Mouse (Mus musculus) right cerebral cortex, postnatal 4 days (tissue): ENCODE results near the gene Adcy2.

ENCODE experiments used
- DNase-seq: peaks from one replicate; pipeline ENCODE4 v3.0.0-alpha.2; 2022

Gene Adcy2

GRCm38 (mm10) chr13:68815704-68816477 is 183.4 kb downstream of the Adcy2 start:
- DNase-seq: no peak

GRCm38 (mm10) chr13:68811185-68811584 is 188.2 kb downstream of the Adcy2 start:
- DNase-seq: no peak

- peak; percentile 22 for DNase-seq
Observed at GRCm38 (mm10) chr13:68799777-68800176, 199.6 kb downstream of the Adcy2 start.

DNA sequence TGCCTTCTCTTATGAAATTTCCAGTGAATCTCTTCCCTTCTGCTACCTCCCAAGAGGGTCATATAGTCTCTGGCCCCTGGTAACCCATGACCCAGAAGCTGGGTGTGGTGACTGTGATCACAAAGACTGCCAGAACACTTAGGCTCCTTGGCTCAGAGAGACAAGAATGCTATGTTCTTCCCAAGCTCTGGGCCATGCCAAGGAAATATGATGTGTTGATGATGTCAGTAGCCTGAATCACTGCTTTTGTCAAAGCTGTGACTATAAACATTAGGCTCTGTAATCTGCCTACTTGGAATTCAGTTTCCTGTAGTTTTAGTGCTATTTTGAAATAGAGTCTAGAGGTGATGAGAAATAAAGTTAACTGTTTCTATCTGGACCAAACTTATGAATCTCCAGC is 206.1 kb downstream of the Adcy2 start:
- no peak for DNase-seq

- DNase-seq: no peak
Observed at GRCm38 (mm10) chr13:68787286-68788061, 211.9 kb downstream of the Adcy2 start.

DNA sequence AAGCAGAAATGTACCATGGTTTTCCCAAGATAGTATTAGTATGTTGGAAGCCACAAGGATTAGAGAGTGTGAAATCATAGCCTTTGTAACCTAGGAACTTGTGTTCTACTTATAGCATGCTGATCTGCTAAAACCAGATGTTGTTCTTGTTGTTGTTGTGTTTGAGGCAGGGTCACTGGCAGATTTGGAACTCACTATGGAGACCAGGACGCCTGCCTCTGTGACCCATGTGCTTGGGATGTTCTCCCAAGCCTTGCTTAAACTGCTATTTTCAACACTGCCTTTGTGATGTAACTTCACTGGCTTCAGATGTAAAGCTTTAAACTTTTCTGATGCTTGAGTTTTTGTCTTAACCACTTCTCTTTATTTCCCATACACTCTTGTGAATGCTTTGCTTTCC is 216.2 kb downstream of the Adcy2 start:
- no peak for DNase-seq

- DNase-seq: no peak
Observed at GRCm38 (mm10) chr13:68778011-68778672, 221.2 kb downstream of the Adcy2 start.

GRCm38 (mm10) chr13:68773599-68774211 is 225.6 kb downstream of the Adcy2 start:
- no peak for DNase-seq

DNA sequence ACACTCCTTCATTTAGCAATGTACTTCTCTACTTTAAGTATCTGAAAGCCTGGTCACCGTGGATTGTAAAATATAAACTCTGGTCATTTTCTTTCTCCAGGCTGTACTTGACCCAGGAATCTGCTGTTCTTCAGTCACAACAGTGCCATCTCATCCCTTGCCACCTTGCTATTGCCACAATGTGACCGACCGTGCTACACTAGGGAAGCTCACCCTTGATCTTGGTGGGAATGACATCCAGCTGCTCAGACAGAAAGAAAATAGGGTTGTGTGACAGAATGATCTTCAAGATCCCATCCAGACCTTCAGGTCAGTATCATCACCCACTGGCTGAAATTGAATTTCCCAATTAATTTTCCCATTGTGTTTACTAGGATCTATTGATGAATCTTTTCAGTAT is 230.8 kb downstream of the Adcy2 start:
- no peak for DNase-seq

- DNase-seq: no peak
Observed at GRCm38 (mm10) chr13:68765896-68766578, 233.3 kb downstream of the Adcy2 start.

- no peak for DNase-seq
Observed at GRCm38 (mm10) chr13:68764614-68765013, 234.7 kb downstream of the Adcy2 start.

- DNase-seq: no peak
Observed at GRCm38 (mm10) chr13:68749801-68750200, 249.5 kb downstream of the Adcy2 start.

- DNase-seq: no peak
Observed at GRCm38 (mm10) chr13:68749370-68749769, 250.0 kb downstream of the Adcy2 start.

- no peak for DNase-seq
Observed at GRCm38 (mm10) chr13:68745426-68745825, 253.9 kb downstream of the Adcy2 start.

- no peak for DNase-seq
Observed at GRCm38 (mm10) chr13:68712661-68713060, 286.7 kb downstream of the Adcy2 start.

DNA sequence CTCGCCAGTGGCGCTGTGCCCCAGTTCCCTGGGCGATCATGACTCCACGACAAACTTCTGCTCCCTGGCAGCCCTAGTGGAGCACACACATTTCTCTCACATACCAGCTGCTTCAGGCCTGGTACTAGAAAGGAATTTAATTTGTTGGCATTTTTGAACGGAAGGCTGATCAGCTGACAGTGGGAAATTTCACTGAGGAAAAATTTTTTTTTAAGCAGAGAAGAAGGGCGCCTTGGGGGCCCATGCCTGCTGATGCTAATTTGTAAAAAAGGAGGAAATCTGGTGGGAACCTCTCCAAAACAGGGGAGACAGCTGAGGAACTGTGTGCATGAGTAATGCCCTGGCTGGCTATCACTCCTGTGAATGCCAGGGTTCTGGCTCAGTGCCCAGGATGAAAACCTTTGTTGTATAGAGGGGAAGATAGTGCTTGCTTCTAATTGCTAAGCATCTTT is 292.0 kb downstream of the Adcy2 start:
- peak; percentile 62 for DNase-seq

GRCm38 (mm10) chr13:68684919-68685318 is 314.4 kb downstream of the Adcy2 start:
- DNase-seq: no peak

DNA sequence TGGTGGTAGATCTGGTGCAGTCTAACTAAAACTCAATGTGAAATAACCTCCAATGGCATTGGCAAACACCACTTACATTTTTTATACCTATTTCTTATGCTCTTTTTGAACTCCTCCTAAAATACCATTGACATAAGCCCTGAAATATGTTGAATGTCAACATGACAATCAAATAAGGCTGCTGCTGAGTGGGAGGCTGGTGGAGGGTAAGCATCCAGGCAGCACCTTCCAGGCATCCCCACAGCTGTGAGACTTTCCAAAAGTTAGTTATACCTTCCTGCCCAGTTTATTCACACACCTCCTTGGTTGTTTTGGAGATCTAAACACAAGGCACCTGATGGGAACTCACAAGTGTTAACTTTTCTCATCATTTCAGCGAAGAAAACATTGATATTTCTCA is 318.9 kb downstream of the Adcy2 start:
- DNase-seq: no peak

DNA sequence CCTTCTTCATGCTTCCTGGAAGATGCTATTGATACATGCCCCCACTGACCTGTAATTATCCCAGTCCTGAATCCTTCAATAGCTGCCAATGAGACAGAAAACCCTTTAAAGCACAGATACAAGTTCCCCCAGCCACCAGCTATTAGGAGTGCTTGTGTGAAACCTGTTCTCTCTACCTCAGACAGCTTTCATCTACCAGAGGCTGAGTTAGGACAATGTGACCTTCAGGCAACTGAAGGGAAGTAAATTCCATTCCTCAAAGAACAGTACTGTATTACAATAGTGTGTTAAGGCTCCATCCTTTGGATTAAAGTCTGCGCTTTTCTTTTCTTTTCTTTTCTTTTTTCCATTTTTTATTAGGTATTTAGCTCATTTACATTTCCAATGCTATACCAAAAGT is 356.6 kb downstream of the Adcy2 start:
- no peak for DNase-seq

GRCm38 (mm10) chr13:68627041-68627440 is 372.3 kb downstream of the Adcy2 start:
- no peak for DNase-seq

DNA sequence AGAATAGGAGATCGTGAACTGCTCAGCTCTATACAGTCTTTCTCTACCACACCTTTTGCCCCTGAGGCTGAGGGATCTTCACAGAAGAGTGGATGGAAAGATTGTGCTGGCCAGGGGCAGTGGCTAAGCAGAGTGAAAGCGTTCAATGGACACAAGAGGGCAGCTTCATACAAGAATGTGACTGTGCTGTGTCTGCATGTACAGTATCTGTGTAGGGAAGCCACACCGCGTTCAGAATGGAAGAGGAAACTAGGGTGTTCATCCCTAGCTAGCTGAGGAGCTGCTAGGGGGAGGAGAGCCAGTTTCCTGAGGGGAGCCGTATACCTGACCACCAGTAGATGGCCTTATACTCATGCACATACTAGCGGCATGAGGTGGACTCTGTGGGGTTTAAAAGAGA is 376.5 kb downstream of the Adcy2 start:
- DNase-seq: peak; percentile 32

GRCm38 (mm10) chr13:68607652-68608405 is 391.5 kb downstream of the Adcy2 start:
- DNase-seq: peak; percentile 32
